Mouse (Mus musculus) testis, adult 2 months (tissue): Measurements from ENCODE around the gene Syn3.

Experiments used
- CTCF ChIP-seq: fragments of 200-500 bp; IDR thresholded peaks from 2 replicates; pipeline ENCODE4 v1.5.1; 2012; ENCODE audit warnings: low read depth, mild to moderate bottlenecking, inconsistent platforms, low read length, moderate library complexity; ENCODE audit not compliant: control insufficient read depth, insufficient read depth, insufficient replicate concordance
- POLR2A ChIP-seq: fragments of 200-500 bp; IDR thresholded peaks from 2 replicates; pipeline ENCODE4 v1.6.1; 2012; ENCODE audit warnings: low read depth, mild to moderate bottlenecking, inconsistent platforms, low read length, moderate library complexity; ENCODE audit not compliant: control insufficient read depth

DNA sequence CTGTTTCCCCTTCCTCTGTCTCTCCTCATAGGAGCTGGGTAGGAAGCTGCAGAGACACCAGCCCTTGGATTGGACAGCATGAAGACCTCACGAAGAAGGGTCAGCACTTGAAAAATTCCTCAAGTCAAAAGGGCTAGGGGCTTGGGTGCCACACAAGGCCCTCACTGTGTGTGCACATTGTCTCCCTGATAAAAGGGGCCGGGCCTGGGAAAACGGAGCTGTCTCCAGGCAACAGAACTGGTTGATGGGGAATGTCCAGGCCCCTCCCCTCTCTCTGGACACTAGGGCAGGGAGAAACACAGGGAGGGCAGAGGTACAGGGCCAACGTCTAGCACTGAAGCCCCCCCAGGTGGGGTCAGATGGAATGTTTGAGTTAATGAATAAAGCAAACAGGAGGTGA, 41.5 kb downstream of the Syn3 start:
- no peak for TF ChIP-seq POLR2A
- TF ChIP-seq CTCF: no peak
